Mouse (Mus musculus) liver, embryonic 16.5 days (tissue): ENCODE measurements around the gene Bicral. TPM values are rescaled to one million over a fixed set of nuclear protein-coding genes. Genes with fewer than 3 reads are reported as not detected.
A peak's percentile ranks its signal among the peaks of the same experiment; 100 is the strongest.

Experiments
- ATAC-seq: fragments of 200-750 bp; cut with Nextera tagmentation; 2 replicates; pipeline ENCODE4 v1.8.0; 2017; ENCODE audit warnings: low read depth, mild to moderate bottlenecking, moderate number of reproducible peaks, moderate library complexity
- H3K27ac ChIP-seq: fragments of 300-500 bp; sonication (generic); 2 replicates; pipeline ENCODE4 v1.5.1; 2014; ENCODE audit warnings: mild to moderate bottlenecking, low read length
- H3K27me3 ChIP-seq: fragments of 300-500 bp; sonication (generic); 2 replicates; pipeline ENCODE4 v1.6.1; 2014; ENCODE audit warnings: low read depth, low read length, mixed read lengths; ENCODE audit not compliant: control insufficient read depth, insufficient read depth
- H3K36me3 ChIP-seq: fragments of 300-500 bp; sonication (generic); 2 replicates; pipeline ENCODE4 v1.6.1; 2014; ENCODE audit warnings: mild to moderate bottlenecking; ENCODE audit not compliant: control insufficient read depth, insufficient read depth
- H3K4me1 ChIP-seq: fragments of 300-500 bp; sonication (generic); 2 replicates; pipeline ENCODE4 v1.6.1; 2014; ENCODE audit warnings: low read depth, low read length, mixed read lengths; ENCODE audit not compliant: control insufficient read depth
- H3K4me2 ChIP-seq: fragments of 300-500 bp; sonication (generic); 2 replicates; pipeline ENCODE4 v1.6.1; 2014; ENCODE audit warnings: low read depth, low read length, mixed read lengths
- H3K4me3 ChIP-seq: fragments of 300-500 bp; sonication (generic); 2 replicates; pipeline ENCODE4 v1.5.1; 2014; ENCODE audit warnings: low read depth, mild to moderate bottlenecking, low read length
- H3K9ac ChIP-seq: fragments of 300-500 bp; sonication (generic); 2 replicates; pipeline ENCODE4 v1.6.1; 2014; ENCODE audit warnings: low read depth, low read length
- H3K9me3 ChIP-seq: fragments of 300-500 bp; sonication (generic); replicated peaks from 2 replicates; pipeline ENCODE4 v1.6.1; 2016; ENCODE audit warnings: low read length; ENCODE audit not compliant: control insufficient read depth
- WGBS: fragments of 180-500 bp; shearing (Covaris S2); extraction: QIAGEN DNeasy Blood & Tissue Kit; methylation state at CpG from one replicate; pipeline ENCODE4 v1.1.7; 2014; ENCODE audit not compliant: insufficient replicate concordance; 5-methylcytosine and 5-hydroxymethylcytosine counted together
- polyA plus RNA-seq: library from polyadenylated mRNA; unstranded; fragments of >200 nt; fragmentation: Nextera tagmentation; extraction: Ambion mirVana; gene quantifications from 2 replicates; pipeline ENCODE4 v1.2.1, GENCODE M21; 2015

Bicral gene
- polyA plus RNA-seq, 1 experiment from 2014 or later = 2.5 TPM

DNA sequence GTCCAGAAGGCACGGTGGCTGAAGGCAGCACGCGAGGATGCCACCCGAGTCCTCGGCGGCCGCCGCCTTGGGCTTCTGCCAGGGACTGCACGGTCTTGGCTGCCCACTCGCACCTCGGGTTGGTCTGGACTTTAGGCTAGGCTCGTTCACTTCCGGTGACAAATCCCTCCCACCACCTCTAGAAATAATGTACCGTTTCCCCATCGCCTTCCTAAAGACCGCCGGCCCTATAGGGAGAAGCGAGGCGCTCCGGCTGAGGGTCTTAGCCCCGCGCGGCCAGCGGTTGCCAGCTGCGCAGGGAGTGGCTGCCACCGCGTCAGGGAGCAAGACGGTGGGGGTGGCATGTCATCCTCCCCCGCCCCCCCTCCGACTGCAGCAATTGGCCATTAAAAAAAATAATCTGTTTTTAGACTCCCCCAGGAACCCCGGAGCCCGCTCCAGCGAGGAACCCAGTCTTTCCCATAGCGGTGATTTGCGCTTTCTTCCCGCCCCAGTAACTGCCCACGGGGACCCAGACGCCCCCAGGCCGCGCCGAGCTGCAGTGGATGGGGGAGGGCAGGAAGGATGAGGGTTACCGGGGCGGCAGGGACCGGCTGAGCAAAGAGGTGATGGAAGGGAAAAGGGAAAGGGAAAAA is 31.3 kb upstream of the Bicral start:
- Histone ChIP-seq H3K9ac (peak overlapping the region; percentile 78), H3K9me3 (no peaks in the 10 kb centered on the region), H3K27ac (peak overlapping the region; percentile 87), H3K4me1 (peaks cover 52% of the 10 kb centered on the region), H3K27me3 (no peaks in the 10 kb centered on the region), H3K4me2 (peak overlapping the region; percentile 99), H3K36me3 (no peaks in the 10 kb centered on the region), H3K4me3 (peak overlapping the region; percentile 81)
- WGBS = under 1% methylated on average over 44 of the region's 44 CpGs
- peak; percentile 14; the same call in 1 of the 2 replicates for ATAC-seq

- Histone ChIP-seq H3K27me3 (no peaks in the 10 kb centered on the region), H3K4me3 (peak overlapping the region; percentile 81), H3K27ac (peak overlapping the region; percentile 87), H3K4me2 (peak overlapping the region; percentile 99), H3K36me3 (no peaks in the 10 kb centered on the region), H3K4me1 (peaks cover 55% of the 10 kb centered on the region), H3K9ac (peak overlapping the region; percentile 78), H3K9me3 (no peaks in the 10 kb centered on the region)
- 23% methylated on average over 16 of the region's 16 CpGs for WGBS
- no peak for ATAC-seq
These were observed 30.4 kb upstream of the Bicral start for GRCm38 (mm10) chr17:46888511-46889212.

DNA sequence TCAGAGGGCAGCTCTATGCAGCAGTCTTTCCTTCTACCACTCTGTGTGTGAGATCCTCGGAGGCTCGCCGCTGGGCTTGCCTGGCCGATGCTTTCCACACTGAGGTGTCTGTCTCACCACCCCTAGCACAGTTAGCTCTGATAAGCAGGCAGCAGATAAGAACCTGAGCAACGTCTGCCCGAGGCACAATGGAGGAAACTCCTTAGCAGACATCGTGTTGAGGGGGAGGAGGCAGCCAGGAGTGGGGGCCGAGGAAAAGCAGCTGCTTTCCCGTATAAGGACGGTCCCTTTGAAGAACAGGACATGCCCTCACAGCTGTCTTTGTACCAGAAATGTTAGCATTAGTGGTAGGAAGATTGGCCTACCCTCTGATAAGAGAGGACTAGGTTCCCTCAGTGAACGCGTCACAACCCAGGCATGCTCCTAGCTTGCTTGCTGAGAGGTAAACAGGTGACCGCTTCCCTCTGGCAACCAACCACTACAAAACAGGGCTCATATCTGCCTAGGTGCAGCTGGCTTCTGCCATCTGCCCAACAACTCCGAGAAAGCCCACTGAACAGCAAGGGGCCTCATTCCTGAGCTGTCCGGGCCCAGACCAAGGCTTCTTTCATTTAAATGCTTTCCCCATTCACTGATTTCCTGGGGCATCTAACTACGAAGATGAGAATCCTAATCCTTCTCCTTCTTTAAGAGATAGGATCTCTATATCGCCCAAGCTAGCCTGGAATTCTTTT is 27.8 kb upstream of the Bicral start:
- peak overlapping the region; percentile 29 for H3K4me3 ChIP-seq

GRCm38 (mm10) chr17:46885218-46885909 is 27.1 kb upstream of the Bicral start:
- WGBS = 34% methylated on average over 11 of the region's 11 CpGs
- peaks cover 49% of the 10 kb centered on the region for H3K4me1 ChIP-seq
- H3K27me3 ChIP-seq = no peaks in the 10 kb centered on the region
- H3K27ac ChIP-seq = peak overlapping the region; percentile 58; the same call in 1 of the 2 replicates
- peak overlapping the region; percentile 36; the same call in 1 of the 2 replicates for H3K9ac ChIP-seq
- H3K4me2 ChIP-seq = peak overlapping the region; percentile 51
- no peaks in the 10 kb centered on the region for H3K36me3 ChIP-seq
- H3K4me3 ChIP-seq = peak overlapping the region; percentile 29
- no peaks in the 10 kb centered on the region for H3K9me3 ChIP-seq
- no peak for ATAC-seq

More for the DNA sequence above, 27.8 kb upstream of the Bicral start:
- 17% methylated on average over 17 of the region's 17 CpGs for WGBS
- Histone ChIP-seq H3K4me2 (peak overlapping the region; percentile 51), H3K9ac (peak overlapping the region; percentile 36; the same call in 1 of the 2 replicates), H3K9me3 (no peaks in the 10 kb centered on the region), H3K36me3 (no peaks in the 10 kb centered on the region), H3K27me3 (no peaks in the 10 kb centered on the region), H3K4me1 (peaks cover 49% of the 10 kb centered on the region), H3K27ac (peak overlapping the region; percentile 58)
- ATAC-seq = peak; percentile 11; the same call in 1 of the 2 replicates

GRCm38 (mm10) chr17:46884766-46885165 is 26.5 kb upstream of the Bicral start:
- ATAC-seq = no peak
- no peak overlapping the region for H3K4me3 ChIP-seq
- WGBS = 65% methylated on average over 6 of the region's 6 CpGs
- H3K9me3 ChIP-seq = no peaks in the 10 kb centered on the region
- H3K9ac ChIP-seq = no peak overlapping the region
- peaks cover 49% of the 10 kb centered on the region for H3K4me1 ChIP-seq
- H3K27me3 ChIP-seq = no peaks in the 10 kb centered on the region
- no peak overlapping the region for H3K4me2 ChIP-seq
- H3K36me3 ChIP-seq = no peaks in the 10 kb centered on the region
- no peak overlapping the region for H3K27ac ChIP-seq

- Histone ChIP-seq H3K9ac (no peak overlapping the region), H3K4me2 (no peak overlapping the region), H3K9me3 (no peaks in the 10 kb centered on the region), H3K4me1 (peaks cover 40% of the 10 kb centered on the region), H3K36me3 (no peaks in the 10 kb centered on the region), H3K27me3 (no peaks in the 10 kb centered on the region), H3K4me3 (no peak overlapping the region), H3K27ac (no peak overlapping the region)
- WGBS = 71% methylated on average over 9 of the region's 9 CpGs
- ATAC-seq = no peak
These were observed 24.8 kb upstream of the Bicral start for GRCm38 (mm10) chr17:46883107-46883506.

DNA sequence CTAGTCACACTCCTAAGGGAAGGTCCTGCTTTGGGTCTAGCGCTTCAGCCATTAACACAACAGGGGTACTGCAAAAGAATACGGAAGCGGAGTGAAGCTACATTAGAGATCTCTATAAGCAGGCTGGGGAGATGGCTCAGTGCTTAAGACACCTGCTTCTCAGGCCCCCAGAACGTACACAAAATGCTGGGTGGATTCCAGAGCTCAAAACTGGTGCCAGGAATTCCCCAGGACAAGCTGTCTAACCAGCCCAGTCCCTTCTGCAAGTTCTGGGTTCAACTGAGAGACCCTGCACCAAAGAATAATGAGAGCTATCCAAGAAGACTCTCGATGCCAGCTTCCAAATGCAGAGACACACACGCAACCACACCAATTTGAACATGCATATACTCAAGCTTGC is 23.4 kb upstream of the Bicral start:
- Histone ChIP-seq H3K27ac (no peak overlapping the region), H3K4me3 (no peak overlapping the region), H3K36me3 (no peaks in the 10 kb centered on the region), H3K9me3 (no peaks in the 10 kb centered on the region), H3K27me3 (no peaks in the 10 kb centered on the region), H3K4me2 (no peak overlapping the region), H3K9ac (no peak overlapping the region), H3K4me1 (peaks cover 37% of the 10 kb centered on the region)
- whole genome bisulfite sequencing = 85% methylated on average over 6 of the region's 6 CpGs
- no peak for ATAC-seq

GRCm38 (mm10) chr17:46880322-46880721 is 22.0 kb upstream of the Bicral start:
- H3K9ac ChIP-seq = no peak overlapping the region
- no peak for ATAC-seq
- no peak overlapping the region for H3K27ac ChIP-seq
- no peak overlapping the region for H3K4me3 ChIP-seq
- WGBS = 47% methylated on average over 2 of the region's 2 CpGs
- H3K36me3 ChIP-seq = no peaks in the 10 kb centered on the region
- no peaks in the 10 kb centered on the region for H3K27me3 ChIP-seq
- no peaks in the 10 kb centered on the region for H3K9me3 ChIP-seq
- H3K4me2 ChIP-seq = no peak overlapping the region
- peaks cover 23% of the 10 kb centered on the region for H3K4me1 ChIP-seq
